Mouse (Mus musculus) C2C12 (cell line): ENCODE results near the gene Tbck. TPM values are rescaled to one million over a fixed set of nuclear protein-coding genes. Genes with fewer than 3 reads are reported as not detected.

Experiments
- H3K27me3 ChIP-seq: one replicate; pipeline ENCODE4 v1.6.1; 2011; ENCODE audit not compliant: control insufficient read depth, insufficient read depth, insufficient read length
- H3K36me3 ChIP-seq: one replicate; pipeline ENCODE4 v1.6.1; 2011; ENCODE audit not compliant: control insufficient read depth, insufficient read depth
- H3K4me3 ChIP-seq: one replicate; pipeline ENCODE4 v1.5.1; 2011; ENCODE audit warnings: mild to moderate bottlenecking, control low read depth; ENCODE audit not compliant: poor library complexity, insufficient read depth, severe bottlenecking
- H3K79me2 ChIP-seq: one replicate; pipeline ENCODE4 v1.6.1; 2011; ENCODE audit not compliant: control insufficient read depth, insufficient read depth
- H3K79me3 ChIP-seq: one replicate; pipeline ENCODE4 v1.6.1; 2011; ENCODE audit warnings: low read depth, control low read depth
- H3ac ChIP-seq: one replicate; pipeline ENCODE3; 2011; ENCODE audit warnings: low read depth; ENCODE audit not compliant: control insufficient read depth, insufficient read length
- CEBPB ChIP-seq: IDR thresholded peaks from one replicate; pipeline ENCODE4 v1.6.1; 2011; ENCODE audit warnings: low read depth, mild to moderate bottlenecking, control low read depth, moderate library complexity
- CTCF ChIP-seq: IDR thresholded peaks from one replicate; pipeline ENCODE4 v1.5.1; 2011; ENCODE audit not compliant: control insufficient read depth, insufficient read depth, insufficient read length
- FOSL1 ChIP-seq: IDR thresholded peaks from one replicate; pipeline ENCODE4 v1.8.0; 2011; ENCODE audit warnings: mild to moderate bottlenecking, low read length; ENCODE audit not compliant: poor library complexity, insufficient read depth, severe bottlenecking
- MAX ChIP-seq: IDR thresholded peaks from one replicate; pipeline ENCODE4 v1.6.1; 2011; ENCODE audit warnings: mild to moderate bottlenecking, control low read depth
- MYOD1 ChIP-seq: IDR thresholded peaks from one replicate; pipeline ENCODE4 v1.6.1; 2011; ENCODE audit warnings: low read depth; ENCODE audit not compliant: control insufficient read depth, insufficient read length
- MYOG ChIP-seq: IDR thresholded peaks from one replicate; pipeline ENCODE4 v1.6.1; 2011; ENCODE audit not compliant: control insufficient read depth, insufficient read length; ENCODE audit errors: extremely low read depth
- USF1 ChIP-seq: IDR thresholded peaks from one replicate; pipeline ENCODE4 v1.6.1; 2011; ENCODE audit warnings: low read depth, mild to moderate bottlenecking, control low read depth, moderate library complexity
- polyA plus RNA-seq: library from polyadenylated mRNA; unstranded; fragments of >200 nt; fragmentation: generic; extraction: Trizol; gene quantifications from one replicate; pipeline ENCODE4 v1.2.1, GENCODE M21; 2012; ENCODE audit warnings: missing spikeins

Tbck gene
- polyA plus RNA-seq, 1 experiment, result 2.5 TPM

DNA sequence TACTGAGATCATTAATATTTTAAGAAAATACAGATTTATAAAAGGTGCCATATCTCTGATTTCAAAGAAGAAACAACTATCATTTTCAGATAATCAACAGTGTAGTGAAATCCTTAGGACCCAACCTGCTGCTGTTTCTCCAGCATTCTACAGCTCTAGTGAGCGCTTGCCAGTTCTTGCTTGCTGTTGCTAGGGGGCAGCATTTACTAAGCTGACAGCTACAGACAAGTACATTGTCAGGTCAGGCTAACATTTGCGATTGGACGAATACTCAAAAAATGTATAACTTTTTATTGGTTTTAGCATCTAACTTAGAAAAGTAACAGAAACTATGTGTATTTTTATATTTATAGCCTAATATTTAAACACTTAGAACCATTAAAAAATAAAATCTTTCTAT is 63.1 kb downstream of the Tbck start:
- Histone ChIP-seq H3K79me2 (no peaks in the 10 kb centered on the region), H3K36me3 (peaks cover 10% of the 10 kb centered on the region), H3K79me3 (no peaks in the 10 kb centered on the region), H3ac (no peak overlapping the region), H3K4me3 (no peak overlapping the region), H3K27me3 (no peaks in the 10 kb centered on the region)
- TF ChIP-seq CTCF (peak; percentile 55), CEBPB (no peak), MYOD1 (no peak), MYOG (no peak)

DNA sequence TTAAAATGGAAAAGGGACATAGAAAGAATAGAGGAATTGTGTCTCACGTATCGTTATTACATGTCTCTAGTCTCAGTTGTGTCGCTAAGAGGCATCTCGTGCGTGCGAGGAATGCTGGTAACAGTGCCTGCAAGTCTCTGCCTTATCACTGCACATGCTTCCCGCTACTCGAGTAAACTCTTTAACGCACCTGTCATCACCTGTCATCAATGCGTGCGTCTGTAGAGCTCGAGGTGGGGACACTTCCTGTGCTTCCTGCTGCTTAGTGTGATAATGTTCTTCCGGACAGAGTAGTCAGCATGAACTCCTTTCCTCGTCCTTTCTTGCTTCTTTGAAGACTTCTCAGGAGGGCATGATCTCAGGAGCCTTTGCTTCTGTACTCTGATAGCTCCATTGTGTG is 63.8 kb downstream of the Tbck start:
- Histone ChIP-seq H3K79me3 (no peaks in the 10 kb centered on the region), H3ac (no peak overlapping the region), H3K27me3 (no peaks in the 10 kb centered on the region), H3K4me3 (no peak overlapping the region), H3K36me3 (peaks cover 6% of the 10 kb centered on the region), H3K79me2 (no peaks in the 10 kb centered on the region)
- TF ChIP-seq MYOD1, result peak; percentile 24
- no peak for TF ChIP-seq USF1

DNA sequence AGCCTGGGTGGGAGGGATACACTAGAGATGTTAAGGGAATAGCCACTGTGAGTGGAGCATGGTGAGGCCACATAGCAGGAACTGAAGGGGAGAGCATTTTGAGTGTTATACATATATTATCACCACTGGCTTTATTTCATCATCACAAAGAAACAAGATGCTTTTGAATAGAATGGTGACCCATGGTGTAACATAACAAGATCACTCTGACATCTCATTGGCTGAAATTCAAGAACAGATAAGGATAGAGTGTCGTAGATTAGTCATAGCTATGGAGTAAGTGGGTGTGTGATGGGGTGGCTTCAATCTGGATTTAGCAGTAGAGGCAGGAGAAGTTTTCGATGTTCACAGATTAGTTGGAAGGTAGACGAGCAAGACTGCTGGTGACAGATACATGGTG is 64.8 kb downstream of the Tbck start:
- no peak for TF ChIP-seq USF1
- no peak for TF ChIP-seq CTCF
- no peak for TF ChIP-seq MAX
- TF ChIP-seq MYOD1, result no peak
- TF ChIP-seq MYOG, result no peak
- TF ChIP-seq CEBPB, result no peak
- TF ChIP-seq FOSL1, result no peak
- H3K4me3 ChIP-seq, result no peak overlapping the region
- H3K36me3 ChIP-seq, result no peaks in the 10 kb centered on the region
- H3K79me2 ChIP-seq, result no peaks in the 10 kb centered on the region
- H3K27me3 ChIP-seq, result no peaks in the 10 kb centered on the region
- no peaks in the 10 kb centered on the region for H3K79me3 ChIP-seq
- H3ac ChIP-seq, result no peak overlapping the region

DNA sequence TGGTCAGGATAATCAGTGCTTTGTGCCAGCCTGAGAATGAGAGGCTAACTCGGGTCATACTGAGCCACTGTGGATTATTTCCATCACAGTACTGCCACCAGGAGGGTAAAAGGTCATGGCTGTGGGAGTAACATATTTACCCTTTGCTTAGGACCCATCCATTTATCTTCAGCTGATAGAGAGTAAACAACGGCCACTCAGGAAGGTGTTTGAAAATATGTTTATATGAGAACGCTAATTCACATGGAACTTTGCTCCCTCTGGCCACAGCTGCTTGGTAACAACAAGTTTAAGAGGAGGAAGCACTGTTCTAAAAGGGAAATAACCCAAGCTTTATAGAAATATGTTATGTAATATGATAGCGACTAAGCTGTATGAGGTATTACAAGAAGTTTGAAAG is 68.8 kb downstream of the Tbck start:
- Histone ChIP-seq H3K36me3 (peaks cover 12% of the 10 kb centered on the region), H3K27me3 (no peaks in the 10 kb centered on the region), H3K79me3 (no peaks in the 10 kb centered on the region), H3ac (no peak overlapping the region), H3K79me2 (no peaks in the 10 kb centered on the region), H3K4me3 (no peak overlapping the region)
- TF ChIP-seq MYOD1 (no peak), USF1 (no peak), CTCF (no peak), FOSL1 (no peak), MYOG (no peak), CEBPB (no peak), MAX (no peak)

- no peaks in the 10 kb centered on the region for H3K79me3 ChIP-seq
- H3ac ChIP-seq, result no peak overlapping the region
- H3K4me3 ChIP-seq, result no peak overlapping the region
- no peaks in the 10 kb centered on the region for H3K79me2 ChIP-seq
- no peaks in the 10 kb centered on the region for H3K27me3 ChIP-seq
- peaks cover 12% of the 10 kb centered on the region for H3K36me3 ChIP-seq
- no peak for TF ChIP-seq CTCF
- no peak for TF ChIP-seq MAX
- no peak for TF ChIP-seq FOSL1
- no peak for TF ChIP-seq USF1
- TF ChIP-seq MYOG, result no peak
- no peak for TF ChIP-seq MYOD1
- no peak for TF ChIP-seq CEBPB
Observed at GRCm38 (mm10) chr3:132756274-132756673, 72.3 kb downstream of the Tbck start.

GRCm38 (mm10) chr3:132766033-132766726 is 82.2 kb downstream of the Tbck start:
- Histone ChIP-seq H3K79me3 (no peaks in the 10 kb centered on the region), H3K79me2 (no peaks in the 10 kb centered on the region), H3ac (no peak overlapping the region), H3K4me3 (no peak overlapping the region), H3K36me3 (peaks cover 5% of the 10 kb centered on the region), H3K27me3 (no peaks in the 10 kb centered on the region)
- TF ChIP-seq MAX (no peak), MYOG (no peak), CTCF (no peak)
